Mouse (Mus musculus): Measurements from ENCODE around the gene Pias3. TPM values are rescaled to one million over a fixed set of nuclear protein-coding genes. Genes with fewer than 3 reads are reported as not detected.

The Pias3 gene
- polyA plus RNA-seq, 2 experiments: 52.2 to 100 TPM

- 93% methylated on average over 3 of the region's 3 CpGs for WGBS
- H3K9ac ChIP-seq (ENCODE audit: low read depth, low read length, severe bottlenecking): no peak overlapping the region
Measured at GRCm38 (mm10) chr3:96744348-96744747, 48.2 kb downstream of the Pias3 start.

GRCm38 (mm10) chr3:96746829-96747228 lies 50.6 kb downstream of the Pias3 start:
- no peak overlapping the region for H3K4me2 ChIP-seq (replicated peaks; ENCODE audit: low read depth, low read length, severe bottlenecking)
- no peak overlapping the region for H3K4me3 ChIP-seq (replicated peaks; ENCODE audit: low read length)
- H3K27ac ChIP-seq (replicated peaks; ENCODE audit: low read depth, low read length): no peak overlapping the region
- DNase-seq (ENCODE audit: low spot score): no peak
- no peaks in the 10 kb centered on the region for H3K4me1 ChIP-seq (ENCODE audit: control insufficient read depth, insufficient read depth, low read length)
- no peaks in the 10 kb centered on the region for H3K27me3 ChIP-seq (ENCODE audit: control insufficient read depth, insufficient read depth, low read length)
- H3K36me3 ChIP-seq (ENCODE audit: control insufficient read depth, insufficient read depth, low read length): no peaks in the 10 kb centered on the region
- no peaks in the 10 kb centered on the region for H3K9me3 ChIP-seq (ENCODE audit: control insufficient read depth, low read length)
- no peak overlapping the region for H3K9ac ChIP-seq (ENCODE audit: low read depth, low read length, severe bottlenecking)
- TF ChIP-seq POLR2A (IDR thresholded peaks at IDR 0.05; ENCODE audit: borderline replicate concordance, extremely low read depth, insufficient read depth, insufficient read length): no peak
- no peak for ATAC-seq (ENCODE audit: low FRiP score, low read depth)
- 34% methylated on average over 1 of the region's 1 CpGs for WGBS

More at GRCm38 (mm10) chr3:96744348-96744747, 48.2 kb downstream of the Pias3 start:
- Histone ChIP-seq H3K27ac (replicated peaks; ENCODE audit: low read depth, low read length) (no peak overlapping the region), H3K4me1 (ENCODE audit: control insufficient read depth, insufficient read depth, low read length) (no peaks in the 10 kb centered on the region), H3K27me3 (ENCODE audit: control insufficient read depth, insufficient read depth, low read length) (no peaks in the 10 kb centered on the region), H3K36me3 (ENCODE audit: control insufficient read depth, insufficient read depth, low read length) (no peaks in the 10 kb centered on the region), H3K4me2 (replicated peaks; ENCODE audit: low read depth, low read length, severe bottlenecking) (no peak overlapping the region), H3K9me3 (ENCODE audit: control insufficient read depth, low read length) (no peaks in the 10 kb centered on the region), H3K4me3 (replicated peaks; ENCODE audit: low read length) (no peak overlapping the region)
- ATAC-seq (ENCODE audit: low FRiP score, low read depth): no peak
- no peak for TF ChIP-seq POLR2A (IDR thresholded peaks at IDR 0.05; ENCODE audit: borderline replicate concordance, extremely low read depth, insufficient read depth, insufficient read length)
- DNase-seq (ENCODE audit: low spot score): no peak

Other genes starting within 250 kb of the Pias3 start
- gene BC107364, start 244.1 kb upstream of the Pias3 start, polyA plus RNA-seq (2012; rRNA removed): 0.10 TPM in 1 of 2 replicates, not detected in the other
- gene BC107364, start 244.1 kb upstream of the Pias3 start, polyA plus RNA-seq (2014; fragmentation: Nextera tagmentation; extraction: Ambion mirVana): 0.40 TPM in 1 of 2 replicates, not detected in the other
- 21.4 and 26.7 TPM in 2 replicates for gene Hfe2, start 171.2 kb upstream of the Pias3 start, polyA plus RNA-seq (2012; rRNA removed)
- gene Hfe2, start 171.2 kb upstream of the Pias3 start, polyA plus RNA-seq (2014; fragmentation: Nextera tagmentation; extraction: Ambion mirVana): 14.6 and 20.5 TPM in 2 replicates
- 211 and 272 TPM in 2 replicates for gene Txnip, start 138.4 kb upstream of the Pias3 start, polyA plus RNA-seq (2012; rRNA removed)
- 167 and 172 TPM in 2 replicates for gene Txnip, start 138.4 kb upstream of the Pias3 start, polyA plus RNA-seq (2014; fragmentation: Nextera tagmentation; extraction: Ambion mirVana)
- gene Gm16253, start 119.4 kb upstream of the Pias3 start, polyA plus RNA-seq (2012; rRNA removed): 0.19 TPM in 1 of 2 replicates, not detected in the other
- 0.37 and 1.3 TPM in 2 replicates for gene Gm16253, start 119.4 kb upstream of the Pias3 start, polyA plus RNA-seq (2014; fragmentation: Nextera tagmentation; extraction: Ambion mirVana)
- 36.5 and 51.7 TPM in 2 replicates for gene Polr3gl, start 102.2 kb upstream of the Pias3 start, polyA plus RNA-seq (2012; rRNA removed)
- 11.9 and 15.3 TPM in 2 replicates for gene Polr3gl, start 102.2 kb upstream of the Pias3 start, polyA plus RNA-seq (2014; fragmentation: Nextera tagmentation; extraction: Ambion mirVana)
- 1.8 and 2.7 TPM in 2 replicates for gene Ankrd34a, start 99.7 kb upstream of the Pias3 start, polyA plus RNA-seq (2012; rRNA removed)
- 2.7 TPM in 2 replicates for gene Ankrd34a, start 99.7 kb upstream of the Pias3 start, polyA plus RNA-seq (2014; fragmentation: Nextera tagmentation; extraction: Ambion mirVana)
- gene Lix1l, start 95.2 kb upstream of the Pias3 start, polyA plus RNA-seq (2012; rRNA removed): 84.2 and 99.6 TPM in 2 replicates
- gene Lix1l, start 95.2 kb upstream of the Pias3 start, polyA plus RNA-seq (2014; fragmentation: Nextera tagmentation; extraction: Ambion mirVana): 8.9 and 10.4 TPM in 2 replicates
- 44.6 and 66.1 TPM in 2 replicates for gene Rbm8a, start 66.5 kb upstream of the Pias3 start, polyA plus RNA-seq (2012; rRNA removed)
- gene Rbm8a, start 66.5 kb upstream of the Pias3 start, polyA plus RNA-seq (2014; fragmentation: Nextera tagmentation; extraction: Ambion mirVana): 133 and 146 TPM in 2 replicates
- 53.0 and 64.0 TPM in 2 replicates for gene Pex11b, start 61.0 kb upstream of the Pias3 start, polyA plus RNA-seq (2012; rRNA removed)
- gene Pex11b, start 61.0 kb upstream of the Pias3 start, polyA plus RNA-seq (2014; fragmentation: Nextera tagmentation; extraction: Ambion mirVana): 62.2 and 65.8 TPM in 2 replicates
- gene Gm42957, start 60.9 kb upstream of the Pias3 start, polyA plus RNA-seq (2012; rRNA removed): 0.93 and 1.2 TPM in 2 replicates
- 0.28 and 0.29 TPM in 2 replicates for gene Gm42957, start 60.9 kb upstream of the Pias3 start, polyA plus RNA-seq (2014; fragmentation: Nextera tagmentation; extraction: Ambion mirVana)
- 25.0 and 31.1 TPM in 2 replicates for gene Itga10, start 50.8 kb upstream of the Pias3 start, polyA plus RNA-seq (2012; rRNA removed)
- 3.9 TPM in 2 replicates for gene Itga10, start 50.8 kb upstream of the Pias3 start, polyA plus RNA-seq (2014; fragmentation: Nextera tagmentation; extraction: Ambion mirVana)
- gene Ankrd35, start 26.3 kb upstream of the Pias3 start, polyA plus RNA-seq (2012; rRNA removed): 1.9 and 3.7 TPM in 2 replicates
- 2.7 and 4.2 TPM in 2 replicates for gene Ankrd35, start 26.3 kb upstream of the Pias3 start, polyA plus RNA-seq (2014; fragmentation: Nextera tagmentation; extraction: Ambion mirVana)
- gene Nudt17, start 12.2 kb downstream of the Pias3 start, polyA plus RNA-seq (2012; rRNA removed): 8.3 and 9.8 TPM in 2 replicates
- gene Nudt17, start 12.2 kb downstream of the Pias3 start, polyA plus RNA-seq (2014; fragmentation: Nextera tagmentation; extraction: Ambion mirVana): 13.5 and 14.6 TPM in 2 replicates
- gene Polr3c, start 31.2 kb downstream of the Pias3 start, polyA plus RNA-seq (2012; rRNA removed): 40.5 and 41.0 TPM in 2 replicates
- 23.3 and 26.3 TPM in 2 replicates for gene Polr3c, start 31.2 kb downstream of the Pias3 start, polyA plus RNA-seq (2014; fragmentation: Nextera tagmentation; extraction: Ambion mirVana)
- gene Rnf115, start 31.3 kb downstream of the Pias3 start, polyA plus RNA-seq (2012; rRNA removed): 24.4 and 27.1 TPM in 2 replicates
- 46.1 and 46.4 TPM in 2 replicates for gene Rnf115, start 31.3 kb downstream of the Pias3 start, polyA plus RNA-seq (2014; fragmentation: Nextera tagmentation; extraction: Ambion mirVana)
- gene Pdzk1, start 132.9 kb downstream of the Pias3 start, polyA plus RNA-seq (2012; rRNA removed): 0.12 and 0.24 TPM in 2 replicates
- not detected in 2 replicates for gene Pdzk1, start 132.9 kb downstream of the Pias3 start, polyA plus RNA-seq (2014; fragmentation: Nextera tagmentation; extraction: Ambion mirVana)
- 0.09 TPM in 1 of 2 replicates, not detected in the other for gene Cd160, start 133.0 kb downstream of the Pias3 start, polyA plus RNA-seq (2012; rRNA removed)
- 0.15 and 0.23 TPM in 2 replicates for gene Cd160, start 133.0 kb downstream of the Pias3 start, polyA plus RNA-seq (2014; fragmentation: Nextera tagmentation; extraction: Ambion mirVana)
- gene Gja5, start 208.3 kb downstream of the Pias3 start, polyA plus RNA-seq (2012; rRNA removed): 25.7 and 28.5 TPM in 2 replicates
- gene Gja5, start 208.3 kb downstream of the Pias3 start, polyA plus RNA-seq (2014; fragmentation: Nextera tagmentation; extraction: Ambion mirVana): 8.5 and 10.3 TPM in 2 replicates
- gene Gpr89, start 209.0 kb downstream of the Pias3 start, polyA plus RNA-seq (2012; rRNA removed): 15.8 and 16.6 TPM in 2 replicates
- 40.2 and 43.5 TPM in 2 replicates for gene Gpr89, start 209.0 kb downstream of the Pias3 start, polyA plus RNA-seq (2014; fragmentation: Nextera tagmentation; extraction: Ambion mirVana)
- gene Gja8, start 229.6 kb downstream of the Pias3 start, polyA plus RNA-seq (2012; rRNA removed): 0.01 TPM in 1 of 2 replicates, not detected in the other
- gene Gja8, start 229.6 kb downstream of the Pias3 start, polyA plus RNA-seq (2014; fragmentation: Nextera tagmentation; extraction: Ambion mirVana): not detected in 2 replicates